Mouse (Mus musculus) stomach, postnatal 0 days (tissue): ENCODE data around the gene Slit3. TPM values are rescaled to one million over a fixed set of nuclear protein-coding genes. Genes with fewer than 3 reads are reported as not detected.

Source experiments
- ATAC-seq: fragments of 200-750 bp; cut with Nextera tagmentation; 2 replicates; pipeline ENCODE4 v1.8.0; 2017; ENCODE audit not compliant: low FRiP score, low TSS enrichment
- DNase-seq: peaks from one replicate; pipeline ENCODE4 v3.0.0-alpha.2; 2016; ENCODE audit warnings: low spot score
- H3K27ac ChIP-seq: fragments of 300-500 bp; sonication (generic); replicated peaks from 2 replicates; pipeline ENCODE4 v1.5.1; 2014; ENCODE audit warnings: mild to moderate bottlenecking, control low read depth
- H3K27me3 ChIP-seq: fragments of 300-500 bp; sonication (generic); 2 replicates; pipeline ENCODE4 v1.6.1; 2014; ENCODE audit warnings: low read length; ENCODE audit not compliant: control insufficient read depth, insufficient read depth
- H3K36me3 ChIP-seq: fragments of 300-500 bp; sonication (generic); 2 replicates; pipeline ENCODE4 v1.6.1; 2014; ENCODE audit warnings: low read length, mixed read lengths; ENCODE audit not compliant: control insufficient read depth, insufficient read depth
- H3K4me1 ChIP-seq: fragments of 300-500 bp; sonication (generic); replicated peaks from 2 replicates; pipeline ENCODE4 v1.6.1; 2014; ENCODE audit warnings: antibody characterized with exemption; ENCODE audit not compliant: control insufficient read depth, insufficient read depth
- H3K4me2 ChIP-seq: fragments of 300-500 bp; sonication (generic); replicated peaks from 2 replicates; pipeline ENCODE4 v1.6.1; 2014; ENCODE audit warnings: low read depth, mild to moderate bottlenecking, control low read depth, moderate library complexity
- H3K4me3 ChIP-seq: fragments of 300-500 bp; sonication (generic); 2 replicates; pipeline ENCODE4 v1.5.1; 2014; ENCODE audit warnings: low read depth, low read length, control low read depth
- H3K9ac ChIP-seq: fragments of 300-500 bp; sonication (generic); 2 replicates; pipeline ENCODE4 v1.6.1; 2014; ENCODE audit warnings: mild to moderate bottlenecking, low read length, control low read depth, mixed read lengths
- H3K9me3 ChIP-seq: fragments of 300-500 bp; sonication (generic); 2 replicates; pipeline ENCODE4 v1.6.1; 2016; ENCODE audit warnings: low read length; ENCODE audit not compliant: control insufficient read depth
- CTCF ChIP-seq: IDR thresholded peaks from 2 replicates; pipeline ENCODE4 v1.5.1; 2016; ENCODE audit warnings: antibody characterized with exemption, low read depth, mild to moderate bottlenecking, moderate library complexity
- EP300 ChIP-seq: optimal IDR thresholded peaks from 2 replicates; pipeline ENCODE3; 2016; ENCODE audit warnings: antibody characterized with exemption
- WGBS: fragments of 180-500 bp; shearing (Covaris S2); extraction: QIAGEN DNeasy Blood & Tissue Kit; methylation state at CpG from one replicate; pipeline ENCODE4 v1.1.7; 2014; 5-methylcytosine and 5-hydroxymethylcytosine counted together
- polyA plus RNA-seq: library from polyadenylated mRNA; unstranded; fragments of >200 nt; fragmentation: Nextera tagmentation; extraction: Ambion mirVana; gene quantifications from 2 replicates; pipeline ENCODE4 v1.2.1, GENCODE M21; 2015

Slit3 gene
- polyA plus RNA-seq, 1 experiment from 2014 or later: 8.1 TPM

DNA sequence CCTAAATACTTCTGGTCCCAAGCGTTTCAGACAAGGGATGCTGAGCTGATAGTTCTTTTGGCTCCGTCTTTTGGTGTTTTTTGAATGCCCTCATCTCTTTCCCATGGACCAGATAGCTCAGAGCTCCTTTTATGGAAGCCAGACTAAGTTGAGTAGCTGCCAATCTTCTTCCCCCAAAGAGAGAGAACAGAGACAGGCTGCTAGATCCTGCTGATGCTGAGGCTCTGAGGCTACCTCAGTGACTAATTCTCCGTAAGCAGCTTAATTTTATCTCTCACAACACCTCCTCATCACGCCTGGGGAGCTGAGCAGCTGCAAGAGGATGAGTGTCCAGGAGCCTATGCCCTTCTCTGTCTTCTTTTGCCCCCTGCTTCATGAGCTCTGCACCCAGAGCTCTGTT lies 486.2 kb downstream of the Slit3 start:
- DNase-seq (no peak), ATAC-seq (no peak)
- TF ChIP-seq CTCF: no peak
- TF ChIP-seq EP300: no peak
- no peaks in the 10 kb centered on the region for H3K27me3 ChIP-seq
- WGBS: 71% methylated on average over 4 of the region's 4 CpGs
- H3K4me3 ChIP-seq: no peak overlapping the region
- no peaks in the 10 kb centered on the region for H3K36me3 ChIP-seq
- no peak overlapping the region for H3K4me2 ChIP-seq
- H3K4me1 ChIP-seq: no peaks in the 10 kb centered on the region
- no peak overlapping the region for H3K9ac ChIP-seq
- no peaks in the 10 kb centered on the region for H3K9me3 ChIP-seq
- no peak overlapping the region for H3K27ac ChIP-seq

DNA sequence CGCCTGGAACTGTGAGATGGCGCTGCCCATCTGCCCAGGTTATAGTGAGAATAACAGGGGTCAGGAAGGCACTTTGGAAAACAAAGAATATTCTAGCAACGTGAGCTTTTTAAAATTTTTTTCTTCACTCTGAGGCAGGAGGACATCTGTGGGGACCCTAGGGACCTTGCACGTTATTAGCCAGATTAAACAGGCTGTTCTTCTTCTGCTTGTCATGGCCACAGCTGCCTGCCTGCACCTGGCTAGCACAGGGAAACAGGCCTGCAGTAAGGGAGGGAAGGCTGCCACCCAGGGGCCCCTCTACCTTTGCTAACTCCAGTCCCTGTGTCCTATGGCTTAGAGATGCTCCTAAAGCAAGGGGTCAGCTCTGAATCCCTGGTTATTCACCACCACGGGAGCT lies 487.8 kb downstream of the Slit3 start:
- no peak overlapping the region for H3K27ac ChIP-seq
- no peaks in the 10 kb centered on the region for H3K27me3 ChIP-seq
- H3K9me3 ChIP-seq: no peaks in the 10 kb centered on the region
- H3K36me3 ChIP-seq: no peaks in the 10 kb centered on the region
- no peak for DNase-seq
- H3K4me2 ChIP-seq: no peak overlapping the region
- 72% methylated on average over 5 of the region's 5 CpGs for WGBS
- ATAC-seq: no peak
- no peak overlapping the region for H3K4me3 ChIP-seq
- H3K9ac ChIP-seq: no peak overlapping the region
- H3K4me1 ChIP-seq: no peaks in the 10 kb centered on the region
- no peak for TF ChIP-seq EP300
- TF ChIP-seq CTCF: no peak

DNA sequence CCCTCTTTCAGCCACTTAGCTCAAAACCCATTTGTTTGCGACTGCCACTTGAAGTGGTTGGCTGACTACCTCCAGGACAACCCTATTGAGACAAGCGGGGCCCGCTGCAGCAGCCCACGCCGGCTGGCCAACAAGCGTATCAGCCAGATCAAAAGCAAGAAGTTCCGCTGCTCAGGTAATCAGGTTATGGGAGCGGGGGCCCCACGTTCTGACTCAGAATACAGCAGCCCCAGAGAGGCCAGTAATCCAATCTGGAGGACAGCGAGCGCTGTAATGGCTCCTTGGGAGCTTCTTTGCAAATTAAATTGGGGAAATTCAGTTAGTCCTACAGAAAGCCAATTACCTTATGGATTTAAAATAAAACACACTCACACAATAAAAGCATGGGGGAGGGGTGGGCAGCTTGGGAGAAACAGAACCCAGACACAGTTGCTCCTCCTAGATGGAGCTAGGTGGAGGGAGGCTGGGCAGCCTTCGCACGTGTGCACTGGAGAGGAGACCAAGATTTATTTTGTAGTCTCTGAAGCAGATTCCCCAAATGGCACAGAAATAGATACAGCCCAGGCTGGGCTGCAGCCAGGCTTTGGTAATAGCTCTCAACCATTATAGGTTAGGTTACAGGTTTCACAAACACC lies 491.4 kb downstream of the Slit3 start:
- no peak overlapping the region for H3K4me2 ChIP-seq
- H3K4me3 ChIP-seq: no peak overlapping the region
- ATAC-seq: no peak
- no peak overlapping the region for H3K27ac ChIP-seq
- no peaks in the 10 kb centered on the region for H3K9me3 ChIP-seq
- WGBS: 60% methylated on average over 13 of the region's 13 CpGs
- no peak for DNase-seq
- H3K36me3 ChIP-seq: no peaks in the 10 kb centered on the region
- no peaks in the 10 kb centered on the region for H3K4me1 ChIP-seq
- TF ChIP-seq EP300: no peak
- no peak for TF ChIP-seq CTCF
- H3K9ac ChIP-seq: no peak overlapping the region
- H3K27me3 ChIP-seq: no peaks in the 10 kb centered on the region

DNA sequence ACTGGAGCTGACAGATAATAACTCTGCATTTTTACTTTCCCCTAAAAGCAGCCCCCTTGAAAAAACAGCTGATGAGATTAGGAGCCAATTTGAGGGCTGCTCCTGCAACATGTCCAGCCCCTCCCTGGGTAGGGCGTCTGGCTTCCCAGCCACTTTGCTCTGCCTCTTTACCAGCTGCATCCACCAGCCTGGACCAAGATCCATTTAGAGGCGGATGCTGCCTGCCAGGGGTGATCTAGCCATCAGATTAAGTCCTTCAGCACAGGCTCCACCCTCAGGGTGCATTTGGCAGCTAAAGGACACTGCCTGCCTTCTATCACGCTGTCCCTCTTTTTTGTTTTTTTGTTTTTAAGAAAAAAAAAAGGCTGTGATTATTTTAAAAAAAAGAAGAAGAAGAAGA lies 493.5 kb downstream of the Slit3 start:
- H3K27ac ChIP-seq: no peak overlapping the region
- no peak for ATAC-seq
- no peaks in the 10 kb centered on the region for H3K36me3 ChIP-seq
- H3K4me2 ChIP-seq: no peak overlapping the region
- H3K27me3 ChIP-seq: no peaks in the 10 kb centered on the region
- no peak overlapping the region for H3K4me3 ChIP-seq
- no peaks in the 10 kb centered on the region for H3K9me3 ChIP-seq
- TF ChIP-seq CTCF (no peak), EP300 (no peak)
- WGBS: 31% methylated on average over 3 of the region's 3 CpGs
- no peaks in the 10 kb centered on the region for H3K4me1 ChIP-seq
- no peak overlapping the region for H3K9ac ChIP-seq
- no peak for DNase-seq

GRCm38 (mm10) chr11:35619421-35619820 lies 498.4 kb downstream of the Slit3 start:
- Histone ChIP-seq H3K9me3 (no peaks in the 10 kb centered on the region), H3K9ac (no peak overlapping the region), H3K27ac (no peak overlapping the region), H3K4me1 (no peaks in the 10 kb centered on the region), H3K4me2 (no peak overlapping the region), H3K36me3 (no peaks in the 10 kb centered on the region), H3K4me3 (no peak overlapping the region), H3K27me3 (no peaks in the 10 kb centered on the region)
- no peak for DNase-seq
- 87% methylated on average over 14 of the region's 14 CpGs for WGBS
- ATAC-seq: no peak
- no peak for TF ChIP-seq EP300
- TF ChIP-seq CTCF: no peak

DNA sequence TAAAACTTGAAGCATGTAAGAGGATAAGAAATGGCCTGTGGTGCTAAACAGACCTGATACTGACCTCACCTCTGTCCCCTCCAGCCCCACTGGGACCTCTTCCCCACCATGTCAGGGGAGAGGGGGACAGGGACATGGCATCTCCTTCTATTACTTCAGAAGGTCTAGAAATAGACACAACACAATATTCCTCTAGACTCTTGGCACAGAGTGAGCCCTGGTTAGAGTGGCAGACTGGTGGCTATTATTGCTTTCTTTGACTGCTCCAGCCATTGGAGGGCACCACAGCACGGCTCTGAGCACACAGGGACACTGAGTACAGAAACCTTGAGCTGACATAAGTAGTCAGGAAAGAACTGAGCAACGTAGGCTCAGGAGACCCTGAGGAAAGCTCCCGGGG lies 501.7 kb downstream of the Slit3 start:
- DNase-seq (no peak), ATAC-seq (no peak)
- no peaks in the 10 kb centered on the region for H3K9me3 ChIP-seq
- no peak overlapping the region for H3K4me2 ChIP-seq
- no peak overlapping the region for H3K4me3 ChIP-seq
- TF ChIP-seq CTCF (no peak), EP300 (no peak)
- no peaks in the 10 kb centered on the region for H3K36me3 ChIP-seq
- WGBS: 88% methylated on average over 3 of the region's 3 CpGs
- H3K4me1 ChIP-seq: no peaks in the 10 kb centered on the region
- no peaks in the 10 kb centered on the region for H3K27me3 ChIP-seq
- H3K9ac ChIP-seq: no peak overlapping the region
- H3K27ac ChIP-seq: no peak overlapping the region
